Mouse (Mus musculus) kidney, adult 8-10 months (tissue): ENCODE results near the gene Mia3.
"Not testable (repeated sequence)": the region's sequence is repeated elsewhere in the genome, so short reads cannot be mapped to it uniquely, and the experiment has no call there.

Source experiments
- DNase-seq, 2 experiments: peaks; one replicate each; pipeline ENCODE4 v3.0.0; 2022

Mia3 gene

GRCm38 (mm10) chr1:183344886-183345816, 24.2 kb downstream of the Mia3 start:
- peak; percentile 84 to 87 for DNase-seq

- DNase-seq = not testable (repeated sequence)
These were observed 26.5 kb downstream of the Mia3 start for GRCm38 (mm10) chr1:183342902-183343301.

GRCm38 (mm10) chr1:183327171-183327570, 42.2 kb downstream of the Mia3 start:
- no peak for DNase-seq

- no peak for DNase-seq
These were observed 44.9 kb downstream of the Mia3 start for GRCm38 (mm10) chr1:183324433-183324832.

GRCm38 (mm10) chr1:183323923-183324322, 45.4 kb downstream of the Mia3 start:
- DNase-seq = no peak

- not testable (repeated sequence) for DNase-seq
These were observed 46.9 kb downstream of the Mia3 start for GRCm38 (mm10) chr1:183322496-183322895.

- no peak for DNase-seq
These were observed 48.6 kb downstream of the Mia3 start for GRCm38 (mm10) chr1:183320708-183321107.

- DNase-seq = peak in 1 of 2 experiments; percentile 12
These were observed 53.6 kb downstream of the Mia3 start for GRCm38 (mm10) chr1:183315783-183316182.

GRCm38 (mm10) chr1:183312076-183312475, 57.3 kb downstream of the Mia3 start:
- no peak for DNase-seq

- not testable (repeated sequence) for DNase-seq
These were observed 59.8 kb downstream of the Mia3 start for GRCm38 (mm10) chr1:183309601-183310000.

GRCm38 (mm10) chr1:183308476-183308875, 60.9 kb downstream of the Mia3 start:
- no peak for DNase-seq

- no peak for DNase-seq
These were observed 61.8 kb downstream of the Mia3 start for GRCm38 (mm10) chr1:183307555-183307954.

- DNase-seq = peak; percentile 94 to 95
These were observed 70.2 kb downstream of the Mia3 start for GRCm38 (mm10) chr1:183299161-183299560.

- peak; percentile 26 to 31 for DNase-seq
These were observed 71.4 kb downstream of the Mia3 start for GRCm38 (mm10) chr1:183297886-183298489.

GRCm38 (mm10) chr1:183297473-183297885, 71.9 kb downstream of the Mia3 start:
- DNase-seq = no peak

GRCm38 (mm10) chr1:183296877-183297383, 72.4 kb downstream of the Mia3 start, which contains the start of gene Brox:
TSS of gene Brox (minus strand) at chr1:183297269.
- DNase-seq = peak; percentile 92 to 94

- DNase-seq = peak in 1 of 2 experiments; percentile 23
These were observed 72.9 kb downstream of the Mia3 start, which contains the start of gene Aida for GRCm38 (mm10) chr1:183296465-183296864. TSS of gene Aida (plus strand) at chr1:183296590.

GRCm38 (mm10) chr1:183289576-183289975, 79.8 kb downstream of the Mia3 start:
- DNase-seq = no peak

GRCm38 (mm10) chr1:183288351-183288750, 81.0 kb downstream of the Mia3 start:
- DNase-seq = no peak
